Mouse (Mus musculus): ENCODE measurements around the gene Nit2. TPM values are rescaled to one million over a fixed set of nuclear protein-coding genes. Genes with fewer than 3 reads are reported as not detected.
"Not testable (repeated sequence)": the region's sequence is repeated elsewhere in the genome, so short reads cannot be mapped to it uniquely, and the experiment has no call there.

Nit2 gene
- polyA plus RNA-seq, 1 experiment from 2014 or later = 65.5 TPM

GRCm38 (mm10) chr16:57186618-57187017 is 19.5 kb upstream of the Nit2 start:
- Histone ChIP-seq H3K27ac (ENCODE audit: low read length) (no peak overlapping the region), H3K4me1 (replicated peaks; ENCODE audit: control insufficient read depth, insufficient read depth, low read length) (no peaks in the 10 kb centered on the region), H3K27me3 (ENCODE audit: control insufficient read depth, insufficient read depth, low read depth, low read length) (no peaks in the 10 kb centered on the region), H3K36me3 (ENCODE audit: control insufficient read depth, insufficient read depth, low read length) (peaks cover 31% of the 10 kb centered on the region), H3K9ac (ENCODE audit: low read length) (no peak overlapping the region), H3K4me3 (ENCODE audit: low read length) (no peak overlapping the region), H3K9me3 (ENCODE audit: control insufficient read depth, low read length) (no peaks in the 10 kb centered on the region), H3K4me2 (ENCODE audit: low read depth, low read length) (no peak overlapping the region)
- WGBS = 96% methylated on average over 4 of the region's 4 CpGs
- no peak for ATAC-seq (ENCODE audit: low read depth)

GRCm38 (mm10) chr16:57182037-57182436 is 14.9 kb upstream of the Nit2 start:
- no peak overlapping the region for H3K4me2 ChIP-seq (ENCODE audit: low read depth, low read length)
- 78% methylated on average over 5 of the region's 5 CpGs for WGBS
- no peaks in the 10 kb centered on the region for H3K27me3 ChIP-seq (ENCODE audit: control insufficient read depth, insufficient read depth, low read depth, low read length)
- H3K4me1 ChIP-seq (replicated peaks; ENCODE audit: control insufficient read depth, insufficient read depth, low read length) = no peaks in the 10 kb centered on the region
- H3K9me3 ChIP-seq (ENCODE audit: control insufficient read depth, low read length) = no peaks in the 10 kb centered on the region
- H3K4me3 ChIP-seq (ENCODE audit: low read length) = no peak overlapping the region
- no peak overlapping the region for H3K9ac ChIP-seq (ENCODE audit: low read length)
- H3K36me3 ChIP-seq (ENCODE audit: control insufficient read depth, insufficient read depth, low read length) = peaks cover 32% of the 10 kb centered on the region
- no peak overlapping the region for H3K27ac ChIP-seq (ENCODE audit: low read length)
- no peak for ATAC-seq (ENCODE audit: low read depth)

GRCm38 (mm10) chr16:57181180-57181579 is 14.0 kb upstream of the Nit2 start:
- H3K36me3 ChIP-seq (ENCODE audit: control insufficient read depth, insufficient read depth, low read length) = peaks cover 32% of the 10 kb centered on the region
- 79% methylated on average over 11 of the region's 11 CpGs for WGBS
- no peak overlapping the region for H3K27ac ChIP-seq (ENCODE audit: low read length)
- no peak overlapping the region for H3K4me3 ChIP-seq (ENCODE audit: low read length)
- H3K4me1 ChIP-seq (replicated peaks; ENCODE audit: control insufficient read depth, insufficient read depth, low read length) = no peaks in the 10 kb centered on the region
- no peaks in the 10 kb centered on the region for H3K27me3 ChIP-seq (ENCODE audit: control insufficient read depth, insufficient read depth, low read depth, low read length)
- H3K4me2 ChIP-seq (ENCODE audit: low read depth, low read length) = no peak overlapping the region
- H3K9ac ChIP-seq (ENCODE audit: low read length) = no peak overlapping the region
- ATAC-seq (ENCODE audit: low read depth) = no peak
- no peaks in the 10 kb centered on the region for H3K9me3 ChIP-seq (ENCODE audit: control insufficient read depth, low read length)

- Histone ChIP-seq H3K4me2 (ENCODE audit: low read depth, low read length) (no peak overlapping the region), H3K36me3 (ENCODE audit: control insufficient read depth, insufficient read depth, low read length) (peaks cover 21% of the 10 kb centered on the region), H3K27ac (ENCODE audit: low read length) (no peak overlapping the region), H3K4me1 (replicated peaks; ENCODE audit: control insufficient read depth, insufficient read depth, low read length) (no peaks in the 10 kb centered on the region), H3K4me3 (ENCODE audit: low read length) (no peak overlapping the region), H3K27me3 (ENCODE audit: control insufficient read depth, insufficient read depth, low read depth, low read length) (no peaks in the 10 kb centered on the region), H3K9me3 (ENCODE audit: control insufficient read depth, low read length) (no peaks in the 10 kb centered on the region), H3K9ac (ENCODE audit: low read length) (no peak overlapping the region)
- ATAC-seq (ENCODE audit: low read depth) = no peak
- 90% methylated on average over 10 of the region's 10 CpGs for WGBS
Observed at GRCm38 (mm10) chr16:57177664-57178063, 10.5 kb upstream of the Nit2 start.

GRCm38 (mm10) chr16:57177254-57177653 is 10.1 kb upstream of the Nit2 start:
- Histone ChIP-seq H3K4me2 (ENCODE audit: low read depth, low read length) (no peak overlapping the region), H3K27ac (ENCODE audit: low read length) (no peak overlapping the region), H3K27me3 (ENCODE audit: control insufficient read depth, insufficient read depth, low read depth, low read length) (no peaks in the 10 kb centered on the region), H3K9ac (ENCODE audit: low read length) (no peak overlapping the region), H3K4me1 (replicated peaks; ENCODE audit: control insufficient read depth, insufficient read depth, low read length) (no peaks in the 10 kb centered on the region), H3K4me3 (ENCODE audit: low read length) (no peak overlapping the region), H3K9me3 (ENCODE audit: control insufficient read depth, low read length) (no peaks in the 10 kb centered on the region), H3K36me3 (ENCODE audit: control insufficient read depth, insufficient read depth, low read length) (peaks cover 19% of the 10 kb centered on the region)
- no peak for ATAC-seq (ENCODE audit: low read depth)
- 60% methylated on average over 2 of the region's 2 CpGs for WGBS

- 88% methylated on average over 7 of the region's 7 CpGs for WGBS
- ATAC-seq (ENCODE audit: low read depth) = no peak
Observed at GRCm38 (mm10) chr16:57176276-57176675, 9.1 kb upstream of the Nit2 start.

GRCm38 (mm10) chr16:57175751-57176150 is 8.6 kb upstream of the Nit2 start:
- Histone ChIP-seq H3K27me3 (ENCODE audit: control insufficient read depth, insufficient read depth, low read depth, low read length) (no peaks in the 10 kb centered on the region), H3K27ac (ENCODE audit: low read length) (no peak overlapping the region), H3K9me3 (ENCODE audit: control insufficient read depth, low read length) (no peaks in the 10 kb centered on the region), H3K9ac (ENCODE audit: low read length) (no peak overlapping the region), H3K4me2 (ENCODE audit: low read depth, low read length) (no peak overlapping the region), H3K4me3 (ENCODE audit: low read length) (no peak overlapping the region), H3K4me1 (replicated peaks; ENCODE audit: control insufficient read depth, insufficient read depth, low read length) (no peaks in the 10 kb centered on the region), H3K36me3 (ENCODE audit: control insufficient read depth, insufficient read depth, low read length) (peaks cover 12% of the 10 kb centered on the region)
- ATAC-seq (ENCODE audit: low read depth) = no peak
- 68% methylated on average over 2 of the region's 2 CpGs for WGBS

More at GRCm38 (mm10) chr16:57176276-57176675, 9.1 kb upstream of the Nit2 start:
- no peak overlapping the region for H3K27ac ChIP-seq (ENCODE audit: low read length)
- no peak overlapping the region for H3K4me2 ChIP-seq (ENCODE audit: low read depth, low read length)
- H3K36me3 ChIP-seq (ENCODE audit: control insufficient read depth, insufficient read depth, low read length) = peaks cover 16% of the 10 kb centered on the region
- no peak overlapping the region for H3K4me3 ChIP-seq (ENCODE audit: low read length)
- no peaks in the 10 kb centered on the region for H3K9me3 ChIP-seq (ENCODE audit: control insufficient read depth, low read length)
- H3K9ac ChIP-seq (ENCODE audit: low read length) = no peak overlapping the region
- no peaks in the 10 kb centered on the region for H3K4me1 ChIP-seq (replicated peaks; ENCODE audit: control insufficient read depth, insufficient read depth, low read length)
- H3K27me3 ChIP-seq (ENCODE audit: control insufficient read depth, insufficient read depth, low read depth, low read length) = no peaks in the 10 kb centered on the region

GRCm38 (mm10) chr16:57174480-57174879 is 7.3 kb upstream of the Nit2 start:
- ATAC-seq (ENCODE audit: low read depth); H3K4me1 ChIP-seq (replicated peaks; ENCODE audit: control insufficient read depth, insufficient read depth, low read length); H3K9me3 ChIP-seq (ENCODE audit: control insufficient read depth, low read length); H3K27ac ChIP-seq (ENCODE audit: low read length); H3K4me2 ChIP-seq (ENCODE audit: low read depth, low read length); H3K27me3 ChIP-seq (ENCODE audit: control insufficient read depth, insufficient read depth, low read depth, low read length); H3K9ac ChIP-seq (ENCODE audit: low read length); H3K4me3 ChIP-seq (ENCODE audit: low read length): not testable (repeated sequence)
- H3K36me3 ChIP-seq (ENCODE audit: control insufficient read depth, insufficient read depth, low read length) = peaks cover 12% of the 10 kb centered on the region

- no peak for ATAC-seq (ENCODE audit: low read depth)
- H3K4me2 ChIP-seq (ENCODE audit: low read depth, low read length) = no peak overlapping the region
- no peak overlapping the region for H3K9ac ChIP-seq (ENCODE audit: low read length)
- no peaks in the 10 kb centered on the region for H3K9me3 ChIP-seq (ENCODE audit: control insufficient read depth, low read length)
- H3K27ac ChIP-seq (ENCODE audit: low read length) = no peak overlapping the region
- no peaks in the 10 kb centered on the region for H3K27me3 ChIP-seq (ENCODE audit: control insufficient read depth, insufficient read depth, low read depth, low read length)
- H3K4me3 ChIP-seq (ENCODE audit: low read length) = no peak overlapping the region
- peaks cover 6% of the 10 kb centered on the region for H3K36me3 ChIP-seq (ENCODE audit: control insufficient read depth, insufficient read depth, low read length)
- H3K4me1 ChIP-seq (replicated peaks; ENCODE audit: control insufficient read depth, insufficient read depth, low read length) = 0 out of 2 replicates have a peak, but pooled peaks cover 2% of the 10 kb centered on the region
- WGBS = 91% methylated on average over 6 of the region's 6 CpGs
Observed at GRCm38 (mm10) chr16:57171570-57171969, 4.4 kb upstream of the Nit2 start.

GRCm38 (mm10) chr16:57171161-57171560 is 4.0 kb upstream of the Nit2 start:
- peaks cover 6% of the 10 kb centered on the region for H3K36me3 ChIP-seq (ENCODE audit: control insufficient read depth, insufficient read depth, low read length)
- ATAC-seq (ENCODE audit: low read depth) = no peak
- H3K4me2 ChIP-seq (ENCODE audit: low read depth, low read length) = no peak overlapping the region
- no peak overlapping the region for H3K4me3 ChIP-seq (ENCODE audit: low read length)
- H3K4me1 ChIP-seq (replicated peaks; ENCODE audit: control insufficient read depth, insufficient read depth, low read length) = peaks cover 2% of the 10 kb centered on the region; the same call in 1 of the 2 replicates
- no peak overlapping the region for H3K9ac ChIP-seq (ENCODE audit: low read length)
- no peaks in the 10 kb centered on the region for H3K27me3 ChIP-seq (ENCODE audit: control insufficient read depth, insufficient read depth, low read depth, low read length)
- no peaks in the 10 kb centered on the region for H3K9me3 ChIP-seq (ENCODE audit: control insufficient read depth, low read length)
- H3K27ac ChIP-seq (ENCODE audit: low read length) = no peak overlapping the region
- 89% methylated on average over 8 of the region's 8 CpGs for WGBS
